Mouse (Mus musculus): ENCODE data around the gene Coq5. TPM values are rescaled to one million over a fixed set of nuclear protein-coding genes. Genes with fewer than 3 reads are reported as not detected.

Gene Coq5
- polyA plus RNA-seq, 1 experiment from 2014 or later: 61.3 TPM

DNA sequence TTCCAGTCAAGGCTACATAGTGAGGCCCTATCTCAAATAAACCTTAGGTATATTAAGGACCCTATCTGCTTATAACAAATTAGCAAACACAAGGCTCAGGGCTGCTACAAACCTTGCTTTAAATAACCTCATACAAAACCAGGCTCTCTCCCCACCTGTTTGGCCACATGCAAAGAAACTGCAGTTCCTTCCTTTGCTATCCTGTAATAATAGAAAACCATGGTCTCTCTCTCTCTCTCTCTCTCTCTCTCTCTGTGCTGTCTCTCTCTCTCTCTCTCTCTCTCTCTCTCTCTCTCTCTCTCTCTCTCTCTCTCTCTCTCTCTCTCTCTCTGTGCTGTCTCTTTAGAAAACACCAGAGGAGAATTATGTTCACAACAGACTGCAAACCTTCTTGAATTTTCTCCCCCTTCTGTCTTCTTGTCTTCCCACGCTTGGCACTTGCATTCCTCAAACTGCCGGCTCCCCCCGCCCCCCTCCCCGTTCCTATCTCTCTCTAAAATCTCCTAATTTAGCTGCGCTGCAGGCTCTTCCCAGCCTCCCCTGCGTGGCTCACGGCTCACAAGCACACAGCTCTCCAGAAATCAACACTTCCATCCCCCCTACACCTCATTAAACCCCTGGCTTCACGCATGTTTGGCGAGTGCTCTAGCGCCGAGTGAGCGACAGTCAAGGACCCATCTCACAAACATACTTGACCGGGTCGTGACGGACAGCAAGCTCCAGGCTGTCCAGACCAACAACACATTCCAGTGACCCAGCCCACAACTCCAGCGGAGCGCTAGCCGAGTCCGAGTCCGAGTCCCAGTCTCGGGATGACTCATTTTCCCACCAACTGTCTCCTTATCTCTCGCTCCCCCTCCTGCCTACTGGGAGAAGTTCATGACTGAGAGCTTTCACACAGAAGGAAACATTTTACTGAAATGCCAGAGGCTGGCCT lies 39.8 kb downstream of the Coq5 start:
- peaks cover 34% of the 10 kb centered on the region for H3K4me1 ChIP-seq
- peak; percentile 72 for ATAC-seq (replicated peaks)
- peak overlapping the region; percentile 43 for H3K4me3 ChIP-seq
- H3K36me3 ChIP-seq: no peaks in the 10 kb centered on the region
- H3K9ac ChIP-seq (replicated peaks): peak overlapping the region; percentile 51; the same call in 1 of the 2 replicates
- peak overlapping the region; percentile 89 for H3K27ac ChIP-seq (replicated peaks)
- no peaks in the 10 kb centered on the region for H3K27me3 ChIP-seq
- no peaks in the 10 kb centered on the region for H3K9me3 ChIP-seq
- WGBS: 0% methylated on average over 22 of the region's 22 CpGs
- peak overlapping the region; percentile 79 for H3K4me2 ChIP-seq (replicated peaks)

- Histone ChIP-seq H3K36me3 (peaks cover 13% of the 10 kb centered on the region), H3K27me3 (no peaks in the 10 kb centered on the region), H3K9ac (replicated peaks) (peak overlapping the region; percentile 94), H3K4me2 (replicated peaks) (peak overlapping the region; percentile 73), H3K9me3 (no peaks in the 10 kb centered on the region), H3K4me1 (peaks cover 34% of the 10 kb centered on the region), H3K27ac (replicated peaks) (peak overlapping the region; percentile 88), H3K4me3 (peak overlapping the region; percentile 98)
- WGBS: 24% methylated on average over 11 of the region's 11 CpGs
- peak; percentile 71 for ATAC-seq (replicated peaks)
Observed at GRCm38 (mm10) chr5:115326256-115326831, 46.9 kb downstream of the Coq5 start.

- H3K9me3 ChIP-seq: no peaks in the 10 kb centered on the region
- peak within 1 kb of the TSS; percentile 73 for H3K4me2 ChIP-seq (replicated peaks)
- no peaks in the 10 kb centered on the region for H3K27me3 ChIP-seq
- WGBS: under 1% methylated on average over 93 of the region's 97 CpGs
- H3K36me3 ChIP-seq: peaks cover 20% of the 10 kb centered on the region
- ATAC-seq (replicated peaks): peak; percentile 92
- peak within 1 kb of the TSS; percentile 94 for H3K9ac ChIP-seq (replicated peaks)
- H3K4me1 ChIP-seq: peaks cover 34% of the 10 kb centered on the region
- H3K27ac ChIP-seq (replicated peaks): peak within 1 kb of the TSS; percentile 88
- H3K4me3 ChIP-seq: peak within 1 kb of the TSS; percentile 98
Observed at GRCm38 (mm10) chr5:115326875-115327609, 47.6 kb downstream of the Coq5 start, which contains the start of gene Srsf9. Srsf9 (plus strand) TSS chr5:115327177.

GRCm38 (mm10) chr5:115327610-115328548 lies 48.4 kb downstream of the Coq5 start:
- H3K4me1 ChIP-seq: peaks cover 34% of the 10 kb centered on the region
- peak overlapping the region; percentile 73 for H3K4me2 ChIP-seq (replicated peaks)
- peaks cover 29% of the 10 kb centered on the region for H3K36me3 ChIP-seq
- 0 out of 2 replicates have a peak, but pooled peaks have one; percentile 7 for ATAC-seq (replicated peaks)
- H3K4me3 ChIP-seq: peak overlapping the region; percentile 98
- peak overlapping the region; percentile 88 for H3K27ac ChIP-seq (replicated peaks)
- no peaks in the 10 kb centered on the region for H3K27me3 ChIP-seq
- peak overlapping the region; percentile 94 for H3K9ac ChIP-seq (replicated peaks)
- under 1% methylated on average over 55 of the region's 55 CpGs for WGBS
- H3K9me3 ChIP-seq: no peaks in the 10 kb centered on the region

DNA sequence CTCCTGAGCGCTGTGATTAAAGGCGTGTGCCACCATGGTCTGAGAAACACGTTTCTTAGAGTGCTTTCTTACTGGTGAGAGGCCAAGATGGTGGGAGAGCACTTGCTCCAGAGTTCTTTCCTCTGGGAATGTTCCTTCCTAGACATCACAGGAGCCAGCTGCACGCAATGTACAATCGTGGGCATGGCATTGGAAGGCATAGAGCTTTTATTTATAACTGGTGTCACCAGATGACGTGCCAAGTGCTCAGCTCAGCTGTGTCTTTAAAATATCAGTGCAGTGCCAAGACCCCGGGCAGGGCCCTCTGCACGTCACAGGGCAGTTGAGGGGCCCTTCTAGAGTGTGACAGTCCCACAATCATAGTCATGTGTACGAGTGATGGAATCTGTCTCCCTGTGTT lies 51.5 kb downstream of the Coq5 start:
- no peak overlapping the region for H3K9ac ChIP-seq (replicated peaks)
- H3K4me2 ChIP-seq (replicated peaks): no peak overlapping the region
- H3K9me3 ChIP-seq: no peaks in the 10 kb centered on the region
- H3K27ac ChIP-seq (replicated peaks): no peak overlapping the region
- no peak for ATAC-seq (replicated peaks)
- peaks cover 58% of the 10 kb centered on the region for H3K36me3 ChIP-seq
- H3K4me1 ChIP-seq: peaks cover 29% of the 10 kb centered on the region
- no peaks in the 10 kb centered on the region for H3K27me3 ChIP-seq
- 84% methylated on average over 9 of the region's 9 CpGs for WGBS
- no peak overlapping the region for H3K4me3 ChIP-seq

DNA sequence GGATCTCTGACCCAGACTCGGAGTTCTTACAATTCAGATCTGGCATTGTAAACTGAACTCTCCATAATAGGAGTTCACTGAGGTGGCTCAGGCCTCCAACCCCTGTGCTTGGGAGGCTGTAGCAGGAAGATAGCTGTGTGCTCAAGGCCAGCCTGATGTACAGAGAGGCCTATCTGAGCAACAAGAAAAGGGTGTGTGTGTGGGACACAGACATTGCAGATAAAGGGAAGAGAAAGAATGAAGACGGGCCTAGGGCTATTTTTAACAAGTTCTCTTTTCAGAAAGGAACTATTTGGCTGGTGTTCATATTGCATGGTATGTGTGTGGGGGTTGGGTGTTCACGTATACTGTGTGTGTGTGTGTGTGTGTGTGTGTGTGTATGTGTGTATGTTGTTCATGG lies 54.2 kb downstream of the Coq5 start:
- H3K9ac ChIP-seq (replicated peaks): no peak overlapping the region
- peaks cover 17% of the 10 kb centered on the region for H3K4me1 ChIP-seq
- no peak overlapping the region for H3K4me2 ChIP-seq (replicated peaks)
- no peak for ATAC-seq (replicated peaks)
- 85% methylated on average over 3 of the region's 3 CpGs for WGBS
- peaks cover 65% of the 10 kb centered on the region for H3K36me3 ChIP-seq
- no peak overlapping the region for H3K27ac ChIP-seq (replicated peaks)
- no peak overlapping the region for H3K4me3 ChIP-seq
- no peaks in the 10 kb centered on the region for H3K9me3 ChIP-seq
- no peaks in the 10 kb centered on the region for H3K27me3 ChIP-seq

DNA sequence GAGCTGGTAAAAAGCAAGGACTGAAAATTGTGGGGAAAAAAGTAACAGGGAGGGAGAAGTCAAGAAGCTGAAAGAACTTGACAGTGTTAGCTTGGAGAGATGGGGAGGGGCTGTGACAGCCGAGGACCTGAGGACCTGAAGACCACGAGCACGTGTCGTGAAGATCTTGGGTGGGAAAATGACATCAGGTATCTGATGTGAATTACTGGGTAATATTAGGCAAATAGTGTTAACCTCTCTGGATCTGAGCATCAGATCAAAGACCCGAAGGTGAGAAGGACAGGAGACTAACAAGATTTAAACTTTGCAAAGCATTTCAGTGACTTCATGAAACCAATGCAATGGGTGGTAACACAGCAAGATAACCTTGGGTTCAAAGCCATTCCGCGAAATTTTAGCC lies 60.5 kb downstream of the Coq5 start:
- no peaks in the 10 kb centered on the region for H3K27me3 ChIP-seq
- H3K9me3 ChIP-seq: no peaks in the 10 kb centered on the region
- H3K27ac ChIP-seq (replicated peaks): no peak overlapping the region
- peak overlapping the region; percentile 100 for H3K4me3 ChIP-seq
- H3K4me1 ChIP-seq: peaks cover 31% of the 10 kb centered on the region
- 31% methylated on average over 7 of the region's 7 CpGs for WGBS
- peaks cover 41% of the 10 kb centered on the region for H3K36me3 ChIP-seq
- peak overlapping the region; percentile 82 for H3K4me2 ChIP-seq (replicated peaks)
- ATAC-seq (replicated peaks): no peak
- peak overlapping the region; percentile 96 for H3K9ac ChIP-seq (replicated peaks)

GRCm38 (mm10) chr5:115340577-115341313 lies 61.3 kb downstream of the Coq5 start, which contains the start of the genes Gatc and Triap1:
Gatc (minus strand) TSS chr5:115341178.
Triap1 (plus strand) TSS chr5:115341225.
- H3K9ac ChIP-seq (replicated peaks): peak within 1 kb of the TSS; percentile 96
- H3K27me3 ChIP-seq: no peaks in the 10 kb centered on the region
- no peaks in the 10 kb centered on the region for H3K9me3 ChIP-seq
- under 1% methylated on average over 62 of the region's 62 CpGs for whole genome bisulfite sequencing
- H3K36me3 ChIP-seq: peaks cover 42% of the 10 kb centered on the region
- peak within 1 kb of the TSS; percentile 100 for H3K4me3 ChIP-seq
- peak within 1 kb of the TSS; percentile 82 for H3K4me2 ChIP-seq (replicated peaks)
- peak within 1 kb of the TSS; percentile 86 for H3K27ac ChIP-seq (replicated peaks)
- peak; percentile 93 for ATAC-seq (replicated peaks)
- H3K4me1 ChIP-seq: peaks cover 31% of the 10 kb centered on the region

DNA sequence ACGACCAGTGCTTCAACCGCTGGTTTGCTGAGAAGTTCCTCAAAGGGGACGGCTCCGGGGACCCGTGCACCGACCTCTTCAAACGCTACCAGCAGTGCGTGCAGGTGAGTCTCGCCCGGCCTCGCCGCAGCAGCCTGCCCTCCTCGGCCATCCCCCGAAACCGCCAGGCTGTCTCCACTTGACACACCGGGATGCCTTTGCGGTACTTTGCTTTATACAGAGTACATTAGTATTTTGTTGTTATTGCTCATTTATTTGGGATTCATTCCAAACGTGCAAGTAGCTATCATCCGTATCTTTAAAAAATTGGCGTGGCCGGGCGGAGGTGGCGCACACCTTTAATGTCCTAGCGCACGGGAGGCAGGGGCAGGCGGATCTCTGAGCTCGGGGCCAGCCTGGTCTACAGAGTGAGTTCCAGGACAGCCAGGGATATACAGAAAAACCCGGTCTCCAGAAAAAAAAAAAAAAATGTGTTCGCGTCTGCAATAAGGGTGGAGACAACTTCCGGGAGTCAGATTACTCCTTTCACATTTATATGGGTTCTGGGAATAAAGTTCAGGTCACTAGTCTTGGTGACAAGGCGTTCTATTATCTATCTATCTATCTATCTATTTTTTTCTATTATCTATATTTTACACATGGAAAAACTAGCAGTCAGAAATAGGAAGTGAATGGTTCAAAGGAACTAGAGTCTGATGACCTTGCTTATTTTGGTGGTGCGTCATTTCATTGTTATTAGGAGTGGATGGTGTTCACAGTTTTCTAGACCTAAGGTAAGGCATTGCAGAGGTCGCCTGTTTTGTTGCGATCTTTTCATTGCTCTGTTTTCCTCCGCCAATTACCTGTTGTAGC lies 62.1 kb downstream of the Coq5 start:
- Histone ChIP-seq H3K4me2 (replicated peaks) (peak overlapping the region; percentile 82), H3K9me3 (no peaks in the 10 kb centered on the region), H3K9ac (replicated peaks) (peak overlapping the region; percentile 96), H3K36me3 (peaks cover 43% of the 10 kb centered on the region), H3K4me1 (peaks cover 31% of the 10 kb centered on the region), H3K27ac (replicated peaks) (peak overlapping the region; percentile 86), H3K4me3 (peak overlapping the region; percentile 100), H3K27me3 (no peaks in the 10 kb centered on the region)
- ATAC-seq (replicated peaks): peak; percentile 21; the same call in 1 of the 2 replicates
- WGBS: 13% methylated on average over 36 of the region's 36 CpGs
